Mouse (Mus musculus) erythroblast, embryonic 14.5 days (primary cell): Measurements from ENCODE around the gene Rcsd1.

ENCODE experiments used
- GATA1 ChIP-seq: IDR thresholded peaks from 2 replicates; pipeline ENCODE4 v1.6.1; 2012; ENCODE audit warnings: low read length, inconsistent platforms, mixed read lengths
- TAL1 ChIP-seq: IDR thresholded peaks from 3 replicates; pipeline ENCODE4 v1.6.1; 2012; ENCODE audit warnings: low read length, inconsistent platforms, mixed read lengths

DNA sequence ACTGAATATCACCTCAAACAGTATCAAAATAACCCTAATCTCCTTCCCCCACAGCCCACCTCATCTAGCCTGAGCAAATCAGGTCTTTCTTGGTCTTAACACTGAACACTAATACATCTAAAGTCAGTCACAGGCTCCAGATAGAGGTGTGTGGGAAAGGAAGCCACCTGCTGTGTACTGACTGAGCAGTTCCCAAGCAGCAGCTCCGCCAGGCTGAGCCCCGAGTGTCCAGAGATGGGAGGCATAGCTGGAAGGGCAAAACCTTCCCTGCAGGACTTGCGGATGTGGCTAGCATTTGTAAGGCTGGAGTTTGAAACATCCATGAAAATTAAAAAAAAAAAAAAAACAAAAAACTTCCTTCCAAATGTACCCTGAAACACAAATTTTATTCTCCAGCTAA, 104.4 kb downstream of the Rcsd1 start:
- TF ChIP-seq GATA1 (no peak), TAL1 (no peak)
